11 mouse cellular contexts compared by ENCODE assay signal in genomic region chr9:109968351-109969116, GRCm38 (mm10). TPM values are rescaled to one million over a fixed set of nuclear protein-coding genes. Genes with fewer than 3 reads are reported as not detected.
DNase-seq lines count a peak whose midpoint lies in the region; ATAC-seq and TF ChIP-seq lines count a peak whose summit lies in the region.
"Had no signal": no experiment of that assay in that cellular context is flagged by ENCODE, and none has a peak within 500 bp of the region (broad histone marks: within the 10 kb centered on the region; RNA-seq: fewer than 3 reads in every experiment).

No protein-coding gene starts in this region.

- H3K4me2 ChIP-seq in lung, embryonic 14.5 days: no peak overlapping the region

- peak; percentile 18 to 55 for DNase-seq in frontal cortex, adult 2 months (ENCODE audit: extremely low spot score in 1 of 2, low spot score in 1 of 2)
- DNase-seq in frontal cortex, postnatal 25 days (ENCODE audit: low spot score in 2 of 2): no peak
- peak; percentile 29 for DNase-seq in lung, embryonic 14.5 days
- DNase-seq in lung, postnatal 14 days: no peak
- peak; percentile 14 for DNase-seq in c-Kit-positive CD71-positive TER-119-negative erythroid progenitor cells, embryonic 14.5 days (ENCODE audit: low read depth)
- DNase-seq in kidney, adult 18-20 months: no peak
- DNase-seq in adrenal gland, adult 8-10 months: no peak
- DNase-seq: cerebellum, adult 8-10 months; kidney, adult 11 months; lung, adult 2 months had no signal

- H3K4me1 ChIP-seq in lung, embryonic 14.5 days (ENCODE audit: insufficient read depth): no peaks in the 10 kb centered on the region
- no peaks in the 10 kb centered on the region for H3K4me1 ChIP-seq in olfactory bulb, adult 2 months (ENCODE audit: control insufficient read depth, insufficient read depth, low read length)

- TF ChIP-seq CTCF in lung, embryonic 14.5 days (IDR thresholded peaks at IDR 0.05; ENCODE audit: low read depth): no peak
- TF ChIP-seq CTCF in olfactory bulb, adult 2 months (IDR thresholded peaks at IDR 0.05; ENCODE audit: insufficient read depth, low read depth, low read length): no peak

- no peaks in the 10 kb centered on the region for H3K36me3 ChIP-seq in lung, embryonic 14.5 days (ENCODE audit: insufficient read depth)

- no peaks in the 10 kb centered on the region for H3K27me3 ChIP-seq in lung, embryonic 14.5 days (ENCODE audit: insufficient read depth, low read length)

- no peaks in the 10 kb centered on the region for H3K9me3 ChIP-seq in lung, embryonic 14.5 days (ENCODE audit: low read depth, low read length)

- no peak overlapping the region for H3K4me3 ChIP-seq in lung, embryonic 14.5 days (ENCODE audit: low read depth, low read length)
- no peak overlapping the region for H3K4me3 ChIP-seq in olfactory bulb, adult 2 months (ENCODE audit: insufficient read depth, low read depth, low read length)

- no peak for TF ChIP-seq POLR2A in olfactory bulb, adult 2 months (IDR thresholded peaks at IDR 0.05; ENCODE audit: insufficient read depth, low read depth, low read length)

- ATAC-seq in lung, embryonic 14.5 days (ENCODE audit: insufficient read depth): no peak

- H3K9ac ChIP-seq in lung, embryonic 14.5 days: no peak overlapping the region

- no peak overlapping the region for H3K27ac ChIP-seq in lung, embryonic 14.5 days (ENCODE audit: low read depth)
- H3K27ac ChIP-seq in olfactory bulb, adult 2 months (ENCODE audit: insufficient read depth, low read depth, low read length): peak overlapping the region; percentile 82; the same call in 1 of the 2 replicates

- WGBS in lung, embryonic 14.5 days: 53% methylated on average over 4 of the region's 4 CpGs
- 23% methylated on average over 4 of the region's 4 CpGs for WGBS in olfactory bulb, adult 2 months

RNA-seq across cellular contexts. Expression of gene Map4, which starts 37.3 kb away (rescaled TPM):
- 313 and 321 TPM in 2 replicates for polyA plus RNA-seq in frontal cortex, adult 2 months (2012; rRNA removed)
- polyA plus RNA-seq in lung, embryonic 14.5 days (2014; fragmentation: Nextera tagmentation; extraction: Ambion mirVana): 55.2 and 57.5 TPM in 2 replicates
- polyA plus RNA-seq in olfactory bulb, adult 2 months (2012; ENCODE audit: insufficient read depth, insufficient read length, low replicate concordance, missing spikeins): 93.0 and 647 TPM in 2 replicates
- 100 to 1,000 TPM in 2 of 4 experiments, 10 to 100 TPM in 2; 75.9 to 139 (median 108) TPM for total RNA-seq in adrenal gland, adult 8-10 months (2022)

Comparison
In these comparisons a context has a peak if more than half of its experiments do, and no peak if none do; other contexts are left out.
1. DNase-seq: peak in frontal cortex, adult 2 months (2 of 2), lung, embryonic 14.5 days (single experiment) and c-Kit-positive CD71-positive TER-119-negative erythroid progenitor cells, embryonic 14.5 days (single experiment); none in frontal cortex, postnatal 25 days (0 of 2), lung, postnatal 14 days (single experiment), kidney, adult 18-20 months (single experiment) and adrenal gland, adult 8-10 months (single experiment).